Comparison of ENCODE assay signal across 20 mouse cellular contexts in the genomic region with DNA sequence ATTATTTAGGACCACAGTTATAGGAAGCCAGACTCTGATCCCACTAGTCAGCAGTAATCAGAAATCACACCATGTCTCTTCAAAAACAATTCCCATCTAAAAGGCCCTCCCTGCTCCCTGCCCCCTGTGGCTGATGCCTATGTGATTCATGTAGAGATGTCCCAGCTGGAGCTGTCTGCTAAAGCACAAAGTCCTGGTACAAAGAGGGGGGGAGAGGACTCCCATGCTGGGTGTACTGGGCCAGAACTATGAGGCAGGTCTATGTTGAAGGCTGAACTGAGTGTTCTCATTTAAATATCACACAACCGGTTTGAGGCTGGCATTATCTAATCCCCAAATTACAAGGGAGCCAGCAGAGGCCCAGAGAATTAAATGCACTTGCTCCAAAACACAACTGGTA.
A peak's percentile ranks its signal among the peaks of the same experiment; 100 is the strongest.
DNase-seq lines count a peak whose midpoint lies in the region; ATAC-seq lines count a peak whose summit lies in the region.
"Had no signal": no experiment of that assay in that cellular context is flagged by ENCODE, and none has a peak within 500 bp of the region (broad histone marks: within the 10 kb centered on the region; RNA-seq: fewer than 3 reads in every experiment).

No protein-coding gene starts in this region.

- no peaks in the 10 kb centered on the region for H3K27me3 ChIP-seq in forebrain, embryonic 12.5 days
- no peaks in the 10 kb centered on the region for H3K27me3 ChIP-seq in forebrain, embryonic 13.5 days
- H3K27me3 ChIP-seq: heart, embryonic 15.5 days; midbrain, embryonic 15.5 days; neural tube, embryonic 12.5 days had no signal

- no peaks in the 10 kb centered on the region for H3K36me3 ChIP-seq in forebrain, embryonic 12.5 days (replicated peaks)
- no peaks in the 10 kb centered on the region for H3K36me3 ChIP-seq in forebrain, embryonic 13.5 days (ENCODE audit: poor library complexity, severe bottlenecking)
- H3K36me3 ChIP-seq: heart, embryonic 15.5 days; midbrain, embryonic 15.5 days; neural tube, embryonic 12.5 days had no signal

- peaks cover 12% of the 10 kb centered on the region for H3K4me1 ChIP-seq in forebrain, embryonic 12.5 days
- peaks cover 12% of the 10 kb centered on the region for H3K4me1 ChIP-seq in forebrain, embryonic 13.5 days
- H3K4me1 ChIP-seq: heart, embryonic 15.5 days had no signal

- no peak overlapping the region for H3K4me2 ChIP-seq in forebrain, embryonic 12.5 days
- H3K4me2 ChIP-seq in forebrain, embryonic 13.5 days, result no peak overlapping the region
- H3K4me2 ChIP-seq: heart, embryonic 15.5 days; hindbrain, embryonic 14.5 days; midbrain, embryonic 15.5 days; neural tube, embryonic 12.5 days had no signal

- WGBS in forebrain, embryonic 12.5 days, result 22% methylated on average over 1 of the region's 1 CpGs
- 24% methylated on average over 1 of the region's 1 CpGs for WGBS in forebrain, embryonic 13.5 days

- no peak overlapping the region for H3K4me3 ChIP-seq in forebrain, embryonic 12.5 days (replicated peaks)
- H3K4me3 ChIP-seq in forebrain, embryonic 13.5 days, result no peak overlapping the region
- H3K4me3 ChIP-seq: heart, embryonic 15.5 days; midbrain, embryonic 15.5 days; neural tube, embryonic 12.5 days had no signal

- no peak for ATAC-seq in forebrain, embryonic 12.5 days (ENCODE audit: low FRiP score)
- ATAC-seq in forebrain, embryonic 13.5 days, result no peak
- ATAC-seq: inflammation-experienced regulatory T-cells, adult 6 months; midbrain, embryonic 15.5 days had no signal

- peak; percentile 45 for DNase-seq in kidney, postnatal 10 days
- DNase-seq in kidney, adult 18-20 months, result no peak
- DNase-seq in lung, postnatal 10 days, result peak; percentile 42
- no peak for DNase-seq in lung, postnatal 25 days (ENCODE audit: low spot score)
- peak; percentile 65 to 71 for DNase-seq in layer of hippocampus, postnatal 36 days
- DNase-seq in adrenal gland, postnatal 4 days (ENCODE audit: low spot score in 2 of 2), result no peak
- DNase-seq: adrenal gland, postnatal 10 days; cerebellum, adult 8-10 months; cerebellum, postnatal 36 days; heart, postnatal 4 days; lung, postnatal 4 days; right cerebral cortex, postnatal 4 days; thymus, postnatal 14 days had no signal

- peak overlapping the region; percentile 26; the same call in 1 of the 2 replicates for H3K27ac ChIP-seq in forebrain, embryonic 12.5 days
- no peak overlapping the region for H3K27ac ChIP-seq in forebrain, embryonic 13.5 days
- H3K27ac ChIP-seq: heart, embryonic 15.5 days; hindbrain, embryonic 14.5 days; neural tube, embryonic 12.5 days had no signal

- H3K9me3 ChIP-seq in forebrain, embryonic 12.5 days, result no peaks in the 10 kb centered on the region
- H3K9me3 ChIP-seq in forebrain, embryonic 13.5 days (replicated peaks), result peaks cover 4% of the 10 kb centered on the region; the same call in 1 of the 2 replicates
- H3K9me3 ChIP-seq: heart, embryonic 15.5 days; midbrain, embryonic 15.5 days; neural tube, embryonic 12.5 days had no signal

- no peak overlapping the region for H3K9ac ChIP-seq in forebrain, embryonic 12.5 days
- no peak overlapping the region for H3K9ac ChIP-seq in forebrain, embryonic 13.5 days
- H3K9ac ChIP-seq: heart, embryonic 15.5 days; hindbrain, embryonic 14.5 days; midbrain, embryonic 15.5 days; neural tube, embryonic 12.5 days had no signal

Comparison
In these comparisons a context has a peak if more than half of its experiments do, and no peak if none do; other contexts are left out.
1. DNase-seq: peak in kidney, postnatal 10 days (single experiment), lung, postnatal 10 days (single experiment) and layer of hippocampus, postnatal 36 days (2 of 2); none in kidney, adult 18-20 months (single experiment), lung, postnatal 25 days (single experiment) and adrenal gland, postnatal 4 days (0 of 2).